Mouse (Mus musculus) neural tube, embryonic 15.5 days (tissue): ENCODE measurements around the gene Srsf2. TPM values are rescaled to one million over a fixed set of nuclear protein-coding genes. Genes with fewer than 3 reads are reported as not detected.
"Not testable (repeated sequence)": the region's sequence is repeated elsewhere in the genome, so short reads cannot be mapped to it uniquely, and the experiment has no call there.

ENCODE experiments used
- ATAC-seq: fragments of 200-750 bp; cut with Nextera tagmentation; 2 replicates; pipeline ENCODE4 v1.8.0; 2017; ENCODE audit warnings: mild to moderate bottlenecking, moderate TSS enrichment, moderate library complexity; ENCODE audit not compliant: low FRiP score
- H3K27ac ChIP-seq: fragments of 300-500 bp; sonication (generic); replicated peaks from 2 replicates; pipeline ENCODE4 v1.5.1; 2015; ENCODE audit warnings: mild to moderate bottlenecking, inconsistent platforms
- H3K27me3 ChIP-seq: fragments of 300-500 bp; sonication (generic); replicated peaks from 2 replicates; pipeline ENCODE4 v1.6.1; 2015; ENCODE audit warnings: inconsistent platforms
- H3K36me3 ChIP-seq: fragments of 300-500 bp; sonication (generic); 2 replicates; pipeline ENCODE4 v1.6.1; 2015; ENCODE audit warnings: inconsistent platforms
- H3K4me1 ChIP-seq: fragments of 300-500 bp; sonication (generic); 2 replicates; pipeline ENCODE4 v1.6.1; 2015; ENCODE audit warnings: inconsistent platforms
- H3K4me2 ChIP-seq: fragments of 300-500 bp; sonication (generic); 2 replicates; pipeline ENCODE4 v1.6.1; 2015; ENCODE audit warnings: inconsistent platforms, mild to moderate bottlenecking, moderate library complexity
- H3K4me3 ChIP-seq: fragments of 300-500 bp; sonication (generic); replicated peaks from 2 replicates; pipeline ENCODE4 v1.5.1; 2015; ENCODE audit warnings: mild to moderate bottlenecking, inconsistent platforms
- H3K9ac ChIP-seq: fragments of 300-500 bp; sonication (generic); replicated peaks from 2 replicates; pipeline ENCODE4 v1.6.1; 2015; ENCODE audit warnings: mild to moderate bottlenecking, inconsistent platforms
- H3K9me3 ChIP-seq: fragments of 300-500 bp; sonication (generic); replicated peaks from 2 replicates; pipeline ENCODE4 v1.6.1; 2016; ENCODE audit warnings: inconsistent platforms
- WGBS: fragments of 180-500 bp; shearing (Covaris S2); methylation state at CpG from one replicate; pipeline ENCODE4 v1.1.7; 2015; ENCODE audit warnings: mixed read lengths; 5-methylcytosine and 5-hydroxymethylcytosine counted together
- polyA plus RNA-seq: library from polyadenylated mRNA; unstranded; fragments of >200 nt; fragmentation: Nextera tagmentation; extraction: Ambion mirVana; gene quantifications from 2 replicates; pipeline ENCODE4 v1.2.1, GENCODE M21; 2015

The Srsf2 gene
- polyA plus RNA-seq = 514 and 555 TPM in 2 replicates

DNA sequence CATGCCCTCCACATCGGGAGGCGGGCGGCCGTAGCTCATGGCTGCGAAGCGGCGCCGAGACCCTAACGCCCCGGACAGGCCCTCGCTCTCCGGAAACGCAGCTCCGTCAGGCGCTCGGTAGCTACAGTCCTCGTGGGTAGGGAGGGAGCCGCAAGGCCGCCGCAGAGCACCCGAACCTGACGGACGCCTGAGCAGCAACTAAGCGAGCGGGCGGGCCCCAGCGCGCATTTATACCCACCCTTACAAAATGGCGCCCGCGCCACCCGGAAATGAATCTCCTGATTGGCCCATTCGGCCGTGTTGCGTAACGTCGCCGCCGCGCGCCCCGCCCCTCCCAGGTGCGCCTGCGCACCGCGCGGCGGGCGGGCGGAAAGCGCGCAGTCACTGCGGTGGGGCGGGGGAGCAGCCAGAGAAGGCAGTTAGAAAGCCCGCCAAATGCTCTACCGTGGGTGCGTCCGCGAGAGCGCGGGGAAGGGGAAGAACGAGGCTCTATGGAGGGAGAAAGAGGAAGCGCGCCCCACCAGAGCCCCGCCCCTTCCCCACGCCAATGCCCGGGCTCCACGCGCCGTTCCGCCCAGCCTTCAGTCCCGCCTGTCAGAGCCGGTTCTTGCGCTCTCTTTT, at the start of gene Srsf2:
Gene Srsf2 (minus strand): TSS at position 204 of the 621 bp plus-strand sequence.
- peak within 1 kb of the TSS; percentile 81 for H3K4me2 ChIP-seq
- H3K27ac ChIP-seq = peak within 1 kb of the TSS; percentile 96
- H3K9ac ChIP-seq = peak within 1 kb of the TSS; percentile 76
- H3K27me3 ChIP-seq = no peaks in the 10 kb centered on the region
- peak; percentile 91 for ATAC-seq
- no peaks in the 10 kb centered on the region for H3K9me3 ChIP-seq
- H3K4me1 ChIP-seq = peaks cover 42% of the 10 kb centered on the region
- peaks cover 21% of the 10 kb centered on the region for H3K36me3 ChIP-seq
- WGBS = under 1% methylated on average over 74 of the region's 74 CpGs
- H3K4me3 ChIP-seq = peak within 1 kb of the TSS; percentile 99

DNA sequence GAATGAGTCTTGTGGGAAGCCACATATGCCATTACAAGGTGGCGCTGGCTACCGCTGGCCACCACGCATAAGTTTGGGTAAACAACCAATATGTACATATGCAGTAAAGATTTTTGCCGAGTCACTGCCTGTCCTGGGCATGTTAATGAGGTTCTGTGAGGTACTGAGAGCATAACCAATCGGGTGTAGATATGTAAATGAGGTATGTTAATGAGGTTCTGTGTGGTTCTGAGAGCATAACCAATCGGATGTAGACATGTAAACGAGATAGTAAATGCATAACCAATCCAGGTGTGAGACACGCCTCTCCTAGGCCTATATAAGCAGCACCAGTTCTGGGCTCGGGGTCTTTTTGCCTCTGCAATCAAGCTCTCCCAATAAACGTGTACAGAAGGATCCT, 49.7 kb upstream of the Srsf2 start:
- H3K27ac ChIP-seq, H3K9me3 ChIP-seq, H3K4me2 ChIP-seq, H3K9ac ChIP-seq, H3K36me3 ChIP-seq, ATAC-seq, H3K4me3 ChIP-seq: not testable (repeated sequence)
- Histone ChIP-seq H3K27me3 (peaks cover 13% of the 10 kb centered on the region), H3K4me1 (peaks cover 12% of the 10 kb centered on the region)
- 82% methylated on average over 10 of the region's 10 CpGs for WGBS

GRCm38 (mm10) chr11:116899247-116899646, 46.4 kb upstream of the Srsf2 start:
- no peak for ATAC-seq
- H3K4me3 ChIP-seq = no peak overlapping the region
- H3K9ac ChIP-seq = no peak overlapping the region
- H3K27ac ChIP-seq = no peak overlapping the region
- H3K4me2 ChIP-seq = no peak overlapping the region
- H3K36me3 ChIP-seq = no peaks in the 10 kb centered on the region
- 83% methylated on average over 12 of the region's 12 CpGs for WGBS
- 0 out of 2 replicates have a peak, but pooled peaks cover under 1% of the 10 kb centered on the region for H3K27me3 ChIP-seq
- no peaks in the 10 kb centered on the region for H3K4me1 ChIP-seq
- H3K9me3 ChIP-seq = no peaks in the 10 kb centered on the region

- no peaks in the 10 kb centered on the region for H3K36me3 ChIP-seq
- no peak for ATAC-seq
- H3K9me3 ChIP-seq = no peaks in the 10 kb centered on the region
- H3K4me1 ChIP-seq = peaks cover 9% of the 10 kb centered on the region; the same call in 1 of the 2 replicates
- no peaks in the 10 kb centered on the region for H3K27me3 ChIP-seq
- no peak overlapping the region for H3K4me3 ChIP-seq
- H3K27ac ChIP-seq = no peak overlapping the region
- H3K9ac ChIP-seq = no peak overlapping the region
- no peak overlapping the region for H3K4me2 ChIP-seq
- WGBS = 61% methylated on average over 3 of the region's 3 CpGs
These were observed 42.5 kb upstream of the Srsf2 start for GRCm38 (mm10) chr11:116895402-116895801.

GRCm38 (mm10) chr11:116893532-116894442, 40.9 kb upstream of the Srsf2 start:
- Histone ChIP-seq H3K27me3 (no peaks in the 10 kb centered on the region; the same call in 1 of the 2 replicates), H3K9me3 (no peaks in the 10 kb centered on the region), H3K27ac (no peak overlapping the region), H3K9ac (no peak overlapping the region), H3K36me3 (no peaks in the 10 kb centered on the region), H3K4me2 (no peak overlapping the region), H3K4me3 (no peak overlapping the region), H3K4me1 (peaks cover 9% of the 10 kb centered on the region; the same call in 1 of the 2 replicates)
- no peak; the same call in 1 of the 2 replicates for ATAC-seq
- 44% methylated on average over 19 of the region's 19 CpGs for WGBS

- Histone ChIP-seq H3K36me3 (no peaks in the 10 kb centered on the region), H3K27me3 (peaks cover 8% of the 10 kb centered on the region; the same call in 1 of the 2 replicates), H3K4me1 (peaks cover 9% of the 10 kb centered on the region), H3K27ac (no peak overlapping the region), H3K9ac (no peak overlapping the region), H3K4me2 (no peak overlapping the region), H3K9me3 (no peaks in the 10 kb centered on the region), H3K4me3 (no peak overlapping the region)
- 64% methylated on average over 5 of the region's 5 CpGs for WGBS
- no peak for ATAC-seq
These were observed 34.2 kb upstream of the Srsf2 start for GRCm38 (mm10) chr11:116887136-116887535.

DNA sequence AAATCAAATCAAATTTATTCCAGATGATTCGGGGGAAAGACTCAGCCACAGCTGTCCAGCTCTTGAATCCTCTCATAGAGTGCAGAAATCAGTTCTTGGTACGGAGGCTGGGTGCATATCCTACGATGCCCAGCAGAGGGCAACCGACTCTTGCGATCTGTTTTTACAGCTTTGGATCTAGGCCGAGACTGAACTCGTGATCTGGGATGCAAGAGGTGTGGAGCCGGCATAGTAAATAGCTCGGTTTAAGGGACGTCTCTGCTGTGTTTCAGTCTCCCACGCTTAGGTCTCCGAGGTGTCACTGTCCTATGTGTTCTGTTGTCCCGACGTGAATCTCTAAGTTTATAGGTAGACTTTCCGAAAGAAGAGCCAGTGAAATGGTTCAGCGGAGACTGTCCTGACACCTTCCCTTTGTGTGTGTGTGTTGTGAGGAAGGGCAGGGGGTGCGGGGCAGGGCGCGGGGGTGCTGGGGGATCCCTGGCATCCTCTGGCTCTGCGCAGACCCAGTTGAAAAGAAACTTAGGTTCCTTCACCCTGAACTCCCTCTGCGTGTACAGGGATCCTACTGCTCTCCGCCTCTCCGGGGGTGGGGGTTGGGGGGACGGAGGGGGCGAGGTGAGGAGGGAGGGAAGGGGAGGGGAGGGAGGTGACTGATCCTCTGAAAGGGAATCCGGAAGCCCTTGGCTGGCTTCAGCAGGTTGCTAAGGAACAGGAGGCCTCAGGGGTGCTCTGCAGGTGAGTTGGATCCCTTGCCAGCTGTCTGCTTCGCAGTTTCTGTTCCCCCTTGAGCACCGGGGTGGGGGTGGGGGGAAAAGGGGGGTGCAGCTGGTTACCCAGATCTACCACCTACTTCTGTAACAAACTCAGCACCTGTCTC, 32.6 kb upstream of the Srsf2 start:
- Histone ChIP-seq H3K4me2 (peak overlapping the region; percentile 50), H3K4me1 (peaks cover 9% of the 10 kb centered on the region), H3K9ac (peak overlapping the region; percentile 14; the same call in 1 of the 2 replicates), H3K27ac (no peak overlapping the region), H3K4me3 (peak overlapping the region; percentile 29), H3K36me3 (no peaks in the 10 kb centered on the region), H3K27me3 (peaks cover 8% of the 10 kb centered on the region; the same call in 1 of the 2 replicates), H3K9me3 (no peaks in the 10 kb centered on the region)
- peak; percentile 68 for ATAC-seq
- 4% methylated on average over 28 of the region's 28 CpGs for WGBS

- Histone ChIP-seq H3K9ac (no peak overlapping the region), H3K4me1 (peaks cover 9% of the 10 kb centered on the region), H3K27me3 (peaks cover 8% of the 10 kb centered on the region; the same call in 1 of the 2 replicates), H3K4me2 (no peak overlapping the region), H3K27ac (no peak overlapping the region), H3K9me3 (no peaks in the 10 kb centered on the region), H3K4me3 (no peak overlapping the region), H3K36me3 (no peaks in the 10 kb centered on the region)
- no peak for ATAC-seq
- WGBS = 86% methylated on average over 6 of the region's 6 CpGs
These were observed 31.2 kb upstream of the Srsf2 start for GRCm38 (mm10) chr11:116884061-116884460.

- no peak overlapping the region for H3K4me3 ChIP-seq
- H3K27ac ChIP-seq = no peak overlapping the region
- H3K9ac ChIP-seq = no peak overlapping the region
- WGBS = 78% methylated on average over 10 of the region's 10 CpGs
- peaks cover 9% of the 10 kb centered on the region for H3K4me1 ChIP-seq
- H3K4me2 ChIP-seq = no peak overlapping the region
- ATAC-seq = no peak
- no peaks in the 10 kb centered on the region for H3K36me3 ChIP-seq
- no peaks in the 10 kb centered on the region for H3K9me3 ChIP-seq
- H3K27me3 ChIP-seq = peaks cover 8% of the 10 kb centered on the region; the same call in 1 of the 2 replicates
These were observed 29.6 kb upstream of the Srsf2 start for GRCm38 (mm10) chr11:116882446-116882845.

DNA sequence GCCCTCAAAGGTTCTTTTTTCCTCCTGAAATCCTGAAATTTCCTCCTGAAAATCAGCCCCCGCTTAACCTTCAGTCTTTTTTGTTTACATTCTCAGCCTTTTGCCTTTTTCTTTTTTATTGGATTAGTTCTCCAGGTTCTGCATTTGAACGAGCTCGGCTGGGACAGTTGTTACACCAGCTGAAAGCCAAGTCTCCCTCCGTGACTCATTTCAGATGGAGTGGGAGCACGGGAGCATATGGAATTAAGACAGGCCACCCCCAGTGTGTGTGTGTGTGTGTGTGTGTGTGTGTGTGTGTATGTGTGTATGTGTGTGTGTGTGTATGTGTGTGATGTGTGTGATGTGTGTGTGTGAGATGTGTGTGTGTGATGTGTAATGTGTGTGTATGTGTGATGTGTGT, 28.5 kb upstream of the Srsf2 start:
- WGBS = 73% methylated on average over 5 of the region's 5 CpGs

DNA sequence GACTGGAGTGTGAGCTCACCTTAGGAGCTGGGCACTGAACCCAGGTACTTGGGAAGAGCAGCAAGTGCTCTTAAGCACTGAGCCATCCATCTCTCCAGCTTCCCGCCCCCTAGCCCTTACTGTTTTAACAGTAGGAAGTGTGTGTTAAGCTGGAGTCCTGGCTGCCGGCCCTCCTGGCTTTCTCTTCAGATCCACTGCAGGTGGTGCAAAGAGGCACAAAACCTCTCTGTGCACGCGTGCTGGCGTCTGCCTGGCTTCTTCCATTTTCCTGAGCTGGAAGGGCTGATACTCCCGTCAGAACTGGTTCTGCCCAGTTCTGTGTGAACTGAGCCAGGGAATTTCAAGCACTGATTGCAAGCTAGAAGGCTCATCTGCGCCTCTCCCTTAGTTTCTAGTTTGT, 27.9 kb upstream of the Srsf2 start:
- peaks cover 4% of the 10 kb centered on the region; the same call in 1 of the 2 replicates for H3K27me3 ChIP-seq
- no peak overlapping the region for H3K27ac ChIP-seq
- WGBS = 57% methylated on average over 7 of the region's 7 CpGs
- H3K9ac ChIP-seq = no peak overlapping the region
- H3K36me3 ChIP-seq = peaks cover 2% of the 10 kb centered on the region; the same call in 1 of the 2 replicates
- H3K4me2 ChIP-seq = no peak overlapping the region
- H3K4me1 ChIP-seq = peaks cover 6% of the 10 kb centered on the region
- ATAC-seq = no peak
- H3K4me3 ChIP-seq = no peak overlapping the region
- no peaks in the 10 kb centered on the region for H3K9me3 ChIP-seq

More for the DNA sequence above, 28.5 kb upstream of the Srsf2 start:
- Histone ChIP-seq H3K36me3 (no peaks in the 10 kb centered on the region), H3K4me3 (no peak overlapping the region), H3K27ac (no peak overlapping the region), H3K4me1 (peaks cover 9% of the 10 kb centered on the region), H3K9ac (no peak overlapping the region), H3K27me3 (peaks cover 4% of the 10 kb centered on the region; the same call in 1 of the 2 replicates), H3K9me3 (no peaks in the 10 kb centered on the region), H3K4me2 (no peak overlapping the region)
- ATAC-seq = no peak
